Mouse (Mus musculus): ENCODE measurements around the gene Stag3. TPM values are rescaled to one million over a fixed set of nuclear protein-coding genes. Genes with fewer than 3 reads are reported as not detected.

Stag3 gene
- polyA plus RNA-seq, 3 experiments from 2014 or later: not detected

DNA sequence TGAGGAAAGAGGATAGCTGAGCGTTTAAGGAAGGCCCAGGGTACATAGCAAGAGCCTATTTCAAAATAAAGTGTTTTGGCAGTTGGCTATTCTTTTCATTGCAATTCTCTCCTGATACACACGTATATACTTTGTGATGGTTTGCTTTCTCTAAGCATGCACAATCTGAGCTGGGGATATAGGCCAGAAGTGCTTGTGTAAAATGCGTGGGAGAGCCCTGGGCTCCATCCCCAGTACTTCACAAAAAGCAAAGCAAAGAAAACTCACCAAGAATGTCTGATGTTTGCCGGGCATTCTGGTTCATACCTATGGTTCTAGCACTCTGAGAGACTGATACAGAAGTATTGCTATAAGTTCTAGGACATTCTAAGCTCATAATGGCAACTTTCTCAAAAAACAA lies 11.1 kb upstream of the Stag3 start:
- no peak for ATAC-seq

DNA sequence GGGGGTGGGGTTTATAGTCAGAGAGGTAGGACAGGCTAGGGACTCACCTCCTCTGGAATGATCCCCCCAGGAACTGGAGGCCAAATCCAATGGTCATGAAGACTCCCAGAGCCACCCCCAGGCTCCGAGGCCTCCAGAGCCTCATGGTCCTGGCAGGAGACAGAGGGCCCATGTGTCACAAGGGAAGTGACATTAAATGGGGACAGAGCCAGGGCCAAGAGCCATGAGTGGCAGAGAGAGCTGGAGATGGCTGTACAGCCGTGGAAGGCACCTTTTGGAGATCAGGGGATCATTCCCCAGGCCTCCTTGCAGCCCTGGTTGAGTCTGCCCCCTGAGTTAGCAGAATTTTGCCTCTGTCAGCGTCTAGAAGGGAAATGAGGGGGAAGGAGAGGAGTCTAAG lies 8.8 kb upstream of the Stag3 start:
- ATAC-seq: no peak

DNA sequence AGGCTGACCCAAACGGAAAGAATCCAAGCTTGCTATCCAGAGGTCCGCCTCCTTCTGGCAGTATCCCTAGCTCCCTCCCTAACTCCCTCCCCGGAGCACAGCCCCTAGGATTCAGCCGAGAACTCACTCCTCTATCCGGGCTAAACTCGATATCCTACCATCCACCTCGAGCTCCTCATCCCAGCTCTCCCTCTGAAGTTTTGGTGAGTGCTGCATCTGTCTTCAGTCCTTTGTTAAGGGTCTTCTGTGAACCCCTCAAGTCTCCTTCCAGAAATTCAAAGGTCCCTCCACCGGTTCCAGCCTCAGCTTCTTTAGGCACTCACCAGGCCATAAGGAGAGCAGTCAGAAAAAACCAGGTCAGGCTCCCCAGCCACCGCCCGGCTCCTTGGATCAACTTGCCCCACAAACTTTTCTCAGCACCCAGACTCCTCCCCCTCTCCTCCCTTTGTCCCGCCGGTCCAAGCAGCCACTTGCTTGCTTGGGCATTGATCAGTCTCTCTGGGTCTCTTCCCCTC lies 7.6 kb upstream of the Stag3 start, which contains the start of gene Gal3st4:
Gal3st4 (minus strand) TSS at position 432 of the 515 bp plus-strand sequence.
- ATAC-seq: no peak

DNA sequence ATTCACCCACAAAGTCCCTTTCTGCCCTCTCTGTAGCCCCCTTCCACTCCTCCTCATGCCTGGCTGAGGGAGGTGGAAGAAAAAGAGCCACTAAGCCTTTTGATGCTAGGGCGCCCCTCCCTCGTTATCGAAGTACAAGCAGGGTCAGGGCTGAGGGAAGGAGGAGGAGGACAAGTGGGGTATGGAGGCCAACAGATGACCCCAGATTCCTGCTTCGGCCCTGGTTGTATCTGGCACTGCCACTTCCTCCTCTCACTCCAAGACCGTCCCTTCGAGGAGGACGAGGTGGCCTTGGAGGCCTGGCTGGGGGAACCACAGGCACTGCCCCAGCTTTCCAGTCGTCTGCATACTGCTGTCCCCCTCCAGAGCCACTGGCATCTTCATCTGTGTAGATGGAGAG lies 5.9 kb upstream of the Stag3 start:
- ATAC-seq: no peak

DNA sequence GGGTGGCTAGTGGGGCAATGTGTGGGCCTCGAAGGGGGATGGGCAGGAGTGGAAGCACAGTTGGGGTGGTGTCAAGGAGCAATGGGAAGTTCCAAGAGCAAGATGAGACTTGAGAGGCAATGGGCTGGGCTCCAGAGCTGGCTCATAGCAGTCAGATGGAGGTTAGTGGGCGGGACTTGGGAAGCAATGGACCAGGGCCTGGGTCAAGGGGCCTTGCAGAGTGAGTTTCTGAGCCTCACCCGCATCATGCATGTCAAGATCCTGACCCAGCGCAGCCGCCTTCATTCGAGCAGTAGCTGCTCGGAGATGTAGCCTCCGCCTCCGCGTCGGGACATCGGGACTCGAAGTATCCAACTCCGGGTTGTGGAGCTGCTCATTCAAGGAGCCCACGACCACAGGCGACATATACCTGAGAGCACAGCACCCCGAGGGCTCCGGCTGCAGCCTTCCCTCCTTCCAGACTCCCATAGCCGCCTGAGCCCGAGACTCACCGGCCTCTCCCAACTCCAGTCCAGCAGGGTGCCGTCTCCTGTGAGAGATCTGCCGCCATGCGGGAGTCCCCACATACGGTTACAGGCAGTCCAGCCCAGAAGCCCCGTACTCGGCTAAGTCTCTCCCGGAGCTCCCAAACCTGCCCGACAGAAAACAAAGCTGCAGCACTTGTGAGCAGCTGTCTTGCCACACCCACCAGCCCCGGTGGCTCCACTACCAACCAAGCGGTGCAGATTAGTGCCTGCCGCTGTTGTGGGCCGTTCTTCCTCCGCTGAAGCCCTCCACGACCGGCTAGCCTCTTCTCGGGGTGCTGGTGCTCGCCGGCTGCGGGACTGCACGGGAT lies 4.6 kb upstream of the Stag3 start:
- no peak for ATAC-seq

DNA sequence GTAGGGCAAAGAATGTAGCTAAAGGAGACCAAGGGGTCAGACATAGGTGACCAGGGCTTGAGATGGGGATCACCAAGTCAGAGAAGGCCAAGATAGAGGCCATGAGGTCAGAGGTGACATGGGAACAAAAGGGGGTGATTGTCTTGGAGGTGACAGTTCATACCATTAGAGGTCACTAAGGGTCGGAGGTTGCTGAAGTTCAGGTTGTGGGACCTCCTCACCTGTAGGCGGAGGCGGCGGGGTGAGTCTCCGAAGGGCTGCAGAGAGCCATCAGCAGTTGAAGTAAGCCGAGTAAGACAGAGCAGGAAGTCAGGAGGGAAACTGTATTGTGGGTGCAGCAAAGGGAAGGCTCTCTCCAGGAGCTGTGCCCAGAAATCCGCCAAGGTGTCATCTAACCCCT lies 2.0 kb upstream of the Stag3 start:
- no peak for ATAC-seq

DNA sequence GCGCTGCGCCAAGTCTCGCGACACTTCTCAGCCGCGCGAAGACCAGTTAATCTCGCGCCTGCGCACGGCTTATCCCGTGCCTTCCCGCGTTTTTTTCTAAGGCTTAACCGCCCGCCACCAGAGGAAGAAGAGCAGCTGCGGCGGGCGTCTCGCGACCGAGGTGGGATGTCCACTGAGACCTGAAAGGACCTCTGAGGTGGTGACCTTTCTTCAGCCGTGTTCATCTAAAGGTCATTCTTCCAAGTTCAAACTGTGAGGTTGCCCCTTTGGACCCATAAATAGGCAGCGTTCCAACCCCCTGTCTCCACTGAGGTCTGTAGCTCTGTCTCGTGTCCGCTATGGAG lies 357 bp downstream of the Stag3 start:
- no peak for ATAC-seq

DNA sequence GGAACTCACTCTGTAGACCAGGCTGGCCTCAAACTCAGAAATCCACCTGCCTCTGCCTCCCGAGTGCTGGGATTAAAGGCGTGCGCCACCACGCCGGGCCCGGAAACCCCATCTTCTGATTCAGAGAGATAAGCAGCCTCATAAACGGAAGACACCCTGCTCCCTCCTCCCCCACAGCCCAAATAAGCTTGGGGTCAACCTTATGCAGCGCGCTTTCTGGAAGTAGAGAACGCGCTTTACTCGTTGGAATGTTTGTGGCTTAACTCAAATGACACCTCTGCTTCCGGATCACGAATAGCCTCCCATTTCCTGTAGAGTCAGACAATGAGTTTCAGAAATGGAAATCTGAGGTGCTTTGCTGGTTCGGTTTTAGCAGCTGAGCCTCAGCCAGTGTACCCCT lies 789 bp downstream of the Stag3 start:
- no peak for ATAC-seq

DNA sequence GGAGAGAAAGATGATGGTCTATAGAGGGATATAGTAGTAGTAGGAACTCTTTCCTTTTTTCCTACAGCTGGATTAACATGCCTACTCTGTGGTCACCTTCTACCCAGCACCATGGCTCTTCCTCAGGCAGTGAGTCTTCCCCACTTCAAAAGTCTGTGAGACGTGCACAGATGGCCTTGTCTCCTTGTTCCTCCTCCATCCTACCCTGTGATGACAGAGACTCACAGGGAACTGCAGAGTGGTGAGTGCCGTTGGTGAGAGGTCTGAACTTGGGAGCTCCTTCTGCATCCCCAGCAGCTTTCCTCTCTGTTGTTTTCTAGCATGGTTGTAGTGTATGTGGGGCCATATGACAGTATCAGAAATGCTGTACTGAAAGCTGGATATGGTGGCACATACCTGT lies 1.8 kb downstream of the Stag3 start:
- no peak for ATAC-seq

DNA sequence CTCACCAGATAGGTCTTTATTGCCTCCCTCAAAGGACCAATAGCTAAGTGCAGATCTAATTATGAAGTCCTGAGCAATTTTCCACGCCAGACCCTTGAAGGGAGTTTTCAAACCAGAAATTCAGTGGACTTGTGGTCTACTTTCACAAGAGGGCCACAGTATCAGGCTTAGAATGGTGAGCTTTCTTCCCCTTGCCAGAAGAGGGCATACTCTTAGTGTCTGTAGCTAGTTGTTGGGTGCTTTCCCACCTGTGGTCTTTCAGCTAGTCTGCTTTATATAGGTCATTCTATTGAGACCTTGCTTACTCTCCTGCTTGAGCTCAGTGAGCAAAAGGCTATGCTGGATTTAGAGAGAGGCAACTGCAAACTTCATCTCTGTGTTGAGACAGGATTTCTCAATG lies 3.5 kb downstream of the Stag3 start:
- ATAC-seq: no peak

DNA sequence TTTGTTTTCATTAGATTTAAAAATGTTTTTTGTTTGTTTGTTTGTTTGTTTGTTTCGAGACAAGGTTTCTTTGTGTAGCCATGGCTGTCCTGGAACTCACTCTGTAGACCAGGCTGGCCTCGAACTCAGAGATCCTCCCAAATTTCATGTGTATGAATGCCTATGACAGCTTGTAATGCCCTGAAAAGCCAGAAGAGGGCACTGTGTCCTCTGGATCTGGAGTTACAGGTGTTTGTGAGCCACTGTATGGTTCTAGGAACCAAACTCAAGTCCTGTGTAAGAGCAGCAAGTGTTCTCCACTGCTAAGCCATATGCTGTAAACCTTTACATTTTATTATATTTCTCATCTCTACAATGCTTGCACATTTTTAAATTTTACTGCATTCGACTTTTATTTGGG lies 7.8 kb downstream of the Stag3 start:
- ATAC-seq: no peak

DNA sequence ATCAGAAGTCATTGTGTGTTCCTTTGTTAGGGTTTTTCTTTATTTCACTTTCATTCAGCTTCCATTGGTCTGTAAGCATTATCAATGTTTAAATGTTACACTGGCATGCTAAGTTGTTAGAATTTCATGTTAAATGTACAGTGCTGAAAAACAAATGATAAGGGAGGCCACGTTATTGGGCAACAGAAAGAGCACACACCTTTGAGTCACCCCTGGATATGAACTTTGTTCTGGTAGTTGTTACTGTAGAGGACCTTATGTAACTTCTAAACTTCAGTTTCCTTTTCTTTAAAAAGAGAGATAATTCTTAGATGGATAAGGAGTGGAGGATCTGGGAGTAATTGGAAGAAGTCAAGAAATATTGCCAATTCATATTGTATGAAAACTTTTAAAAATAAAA lies 11.6 kb downstream of the Stag3 start:
- ATAC-seq: no peak

DNA sequence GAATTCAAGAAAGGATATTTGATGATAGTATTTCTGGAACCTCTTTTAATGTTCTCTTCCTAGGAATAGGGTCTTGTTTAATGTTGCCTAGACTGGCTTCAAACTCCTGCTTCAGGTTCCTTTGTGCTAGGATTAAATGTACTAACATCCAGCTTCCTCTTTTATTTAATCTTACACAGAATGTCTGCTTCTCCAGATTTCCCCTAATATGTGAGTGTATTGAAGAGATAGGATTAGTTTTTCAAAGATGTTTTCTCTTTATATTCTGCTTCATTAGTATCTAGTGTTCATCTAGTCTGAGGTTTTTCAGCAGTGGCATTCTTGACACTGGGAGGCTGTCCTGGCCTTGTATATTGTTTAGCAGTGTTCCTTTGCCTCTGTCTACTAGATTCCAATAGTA lies 14.1 kb downstream of the Stag3 start:
- ATAC-seq: no peak

DNA sequence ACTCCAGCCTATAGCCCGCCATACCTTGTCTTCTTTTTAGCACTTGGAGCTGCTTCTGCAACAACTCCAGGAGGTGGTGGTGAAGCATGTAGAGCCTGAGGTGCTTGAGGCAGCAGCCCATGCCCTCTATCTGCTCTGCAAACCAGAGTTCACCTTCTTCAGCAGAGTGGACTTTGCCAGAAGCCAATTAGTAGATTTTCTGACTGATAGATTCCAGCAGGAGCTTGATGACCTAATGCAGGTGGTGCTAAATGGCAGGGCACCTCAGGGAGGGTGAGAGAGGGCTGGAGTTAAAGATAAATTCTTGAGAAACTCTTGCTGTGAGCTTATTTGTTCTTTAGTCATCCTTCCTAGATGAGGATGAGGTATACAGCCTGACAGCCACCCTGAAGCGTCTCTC lies 19.6 kb downstream of the Stag3 start:
- no peak for ATAC-seq

DNA sequence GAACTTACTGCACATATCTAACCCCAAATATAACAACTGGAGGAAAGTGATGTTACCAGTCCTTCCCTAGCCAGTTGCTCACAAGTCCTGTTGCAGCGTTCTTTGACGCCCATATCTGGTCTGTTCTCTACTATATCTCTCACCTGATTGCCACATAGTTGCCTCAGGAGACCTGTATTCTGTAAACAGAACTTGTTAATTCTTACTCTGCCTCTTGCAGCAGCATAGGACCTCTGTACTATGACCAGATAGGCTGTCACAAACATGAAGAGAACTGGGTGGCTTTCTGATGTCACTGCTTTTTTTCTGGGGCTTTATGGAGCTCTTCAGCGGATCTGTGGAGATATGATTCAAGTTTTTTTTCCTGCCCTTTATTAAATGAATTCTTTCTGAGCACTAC lies 32.8 kb downstream of the Stag3 start:
- no peak for ATAC-seq

DNA sequence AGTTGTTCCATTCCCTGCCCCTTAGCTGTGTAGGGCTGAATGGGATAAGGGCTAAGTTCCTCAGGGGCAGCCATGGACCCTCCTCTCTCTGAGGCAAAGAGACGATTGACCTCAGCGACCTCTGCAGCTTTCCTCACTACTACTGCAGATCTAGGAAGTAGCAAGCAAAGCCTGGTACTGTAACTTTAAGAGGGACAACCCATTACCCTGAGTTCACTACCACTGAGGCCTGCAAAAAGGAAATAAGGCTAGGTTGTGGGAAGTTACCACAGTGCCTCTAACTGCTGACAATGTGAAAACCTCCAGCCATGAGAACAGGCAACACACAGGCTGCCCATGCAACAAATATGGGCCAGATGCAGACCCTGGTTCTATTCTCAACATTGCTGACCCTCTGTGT lies 61.6 kb downstream of the Stag3 start, which contains the start of gene Pvrig:
Pvrig (plus strand) TSS at position 301 of the 400 bp plus-strand sequence.
- no peak for ATAC-seq

DNA sequence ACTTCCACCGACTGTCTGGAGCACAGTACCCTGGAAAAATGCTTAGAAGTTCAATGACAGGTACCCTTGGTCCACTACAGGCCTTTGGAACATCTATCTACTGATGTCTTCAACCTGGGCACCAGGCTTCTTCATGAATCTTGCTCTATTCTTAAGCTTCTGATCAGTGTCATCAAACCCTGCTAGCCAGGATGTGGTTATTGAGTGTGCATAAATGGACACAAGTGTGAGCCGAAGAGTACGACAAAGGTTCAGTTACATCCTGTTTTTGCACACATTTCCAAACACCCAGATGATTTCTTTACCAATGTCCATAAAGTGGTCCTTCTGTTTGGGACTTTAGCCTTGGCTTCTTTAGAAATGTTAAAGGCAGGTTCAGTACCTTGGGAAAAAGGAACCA lies 63.2 kb downstream of the Stag3 start:
- ATAC-seq: peak; percentile 63

Other genes with a start within 250 kb of the Stag3 start
- gene Smok3c, start 227.0 kb upstream of the Stag3 start, polyA plus RNA-seq (2017; shearing (Covaris generic)): not detected
- gene Zkscan1, start 195.2 kb upstream of the Stag3 start, polyA plus RNA-seq (2017; shearing (Covaris generic)): 10 to 100 TPM in 2 of 3 experiments, 1 to 10 TPM in 1; 9.7 to 11.1 (median 11.0) TPM
- gene Zscan21, start 163.3 kb upstream of the Stag3 start, polyA plus RNA-seq (2017; shearing (Covaris generic)): 10 to 100 TPM; 18.6 to 21.0 (median 19.1) TPM
- 10 to 100 TPM in 1 of 3 experiments, 1 to 10 TPM in 2; 9.5 to 17.9 (median 9.8) TPM for gene Zfp113, start 124.5 kb upstream of the Stag3 start, polyA plus RNA-seq (2017; shearing (Covaris generic))
- 100 to 1,000 TPM; 199 to 212 (median 207) TPM for gene Cops6, start 119.2 kb upstream of the Stag3 start, polyA plus RNA-seq (2017; shearing (Covaris generic))
- 1 to 10 TPM; 4.9 to 7.5 (median 7.4) TPM for gene Ap4m1, start 108.2 kb upstream of the Stag3 start, polyA plus RNA-seq (2017; shearing (Covaris generic))
- gene Mcm7, start 107.8 kb upstream of the Stag3 start, polyA plus RNA-seq (2017; shearing (Covaris generic)): 10 to 100 TPM; 47.6 to 94.8 (median 56.4) TPM
- 10 to 100 TPM; 56.3 to 64.3 (median 58.1) TPM for gene Taf6, start 92.8 kb upstream of the Stag3 start, polyA plus RNA-seq (2017; shearing (Covaris generic))
- 10 to 100 TPM; 49.4 to 55.0 (median 54.5) TPM for gene Cnpy4, start 92.8 kb upstream of the Stag3 start, polyA plus RNA-seq (2017; shearing (Covaris generic))
- under 1 TPM in 1 of 3 experiments, not detected in 2; 0.55 TPM for gene Mblac1, start 85.9 kb upstream of the Stag3 start, polyA plus RNA-seq (2017; shearing (Covaris generic))
- under 1 TPM in 1 of 3 experiments, not detected in 2; 0.31 TPM for gene Nxpe5, start 54.3 kb upstream of the Stag3 start, polyA plus RNA-seq (2017; shearing (Covaris generic))
- gene Lamtor4, start 24.8 kb upstream of the Stag3 start, polyA plus RNA-seq (2017; shearing (Covaris generic)): 100 to 1,000 TPM; 113 to 131 (median 127) TPM
- gene BC037034, start 16.2 kb upstream of the Stag3 start, polyA plus RNA-seq (2017; shearing (Covaris generic)): 1 to 10 TPM; 4.1 to 7.4 (median 5.8) TPM
- gene Gal3st4, start 7.4 kb upstream of the Stag3 start, polyA plus RNA-seq (2017; shearing (Covaris generic)): under 1 TPM in 2 of 3 experiments, not detected in 1; 0.55 to 0.61 TPM
- under 1 TPM in 1 of 3 experiments, not detected in 2; 0.16 TPM for gene Gm43720, start 282 bp upstream of the Stag3 start, polyA plus RNA-seq (2017; shearing (Covaris generic))
- under 1 TPM in 2 of 3 experiments, not detected in 1; 0.14 to 0.35 TPM for gene Gpc2, start 235 bp upstream of the Stag3 start, polyA plus RNA-seq (2017; shearing (Covaris generic))
- 10 to 100 TPM; 10.6 to 25.4 (median 13.9) TPM for gene Pvrig, start 61.7 kb downstream of the Stag3 start, polyA plus RNA-seq (2017; shearing (Covaris generic))
- 10 to 100 TPM; 17.6 to 23.7 (median 23.5) TPM for gene Zfp157, start 161.2 kb downstream of the Stag3 start, polyA plus RNA-seq (2017; shearing (Covaris generic))